Mouse (Mus musculus) ES-CJ7 (cell line): Measurements from ENCODE around the gene Pald1.

Experiments
- DNase-seq: peaks from one replicate; pipeline ENCODE4 v3.0.0; 2011; ENCODE audit warnings: low read depth, low spot score

Gene Pald1

GRCm38 (mm10) chr10:61402911-61403310 is 19.6 kb upstream of the Pald1 start:
- DNase-seq: no peak

- peak; percentile 82 for DNase-seq
Observed at GRCm38 (mm10) chr10:61402480-61402879, 19.1 kb upstream of the Pald1 start.

- DNase-seq: no peak
Observed at GRCm38 (mm10) chr10:61400407-61400806, 17.1 kb upstream of the Pald1 start.

- peak; percentile 89 for DNase-seq
Observed at GRCm38 (mm10) chr10:61399156-61399734, 15.9 kb upstream of the Pald1 start.

GRCm38 (mm10) chr10:61398125-61398524 is 14.8 kb upstream of the Pald1 start:
- peak; percentile 57 for DNase-seq

GRCm38 (mm10) chr10:61394476-61395136 is 11.3 kb upstream of the Pald1 start:
- peak; percentile 81 for DNase-seq

- DNase-seq: no peak
Observed at GRCm38 (mm10) chr10:61392584-61392983, 9.3 kb upstream of the Pald1 start.

GRCm38 (mm10) chr10:61390148-61390547 is 6.8 kb upstream of the Pald1 start:
- DNase-seq: no peak

GRCm38 (mm10) chr10:61389020-61389419 is 5.7 kb upstream of the Pald1 start:
- no peak for DNase-seq

GRCm38 (mm10) chr10:61386284-61386683 is 3.0 kb upstream of the Pald1 start:
- DNase-seq: no peak

GRCm38 (mm10) chr10:61385174-61385573 is 1.8 kb upstream of the Pald1 start:
- DNase-seq: no peak

- no peak for DNase-seq
Observed at GRCm38 (mm10) chr10:61383715-61384047, 351 bp upstream of the Pald1 start.

GRCm38 (mm10) chr10:61382281-61382731 is 1.0 kb downstream of the Pald1 start:
- peak; percentile 90 for DNase-seq

GRCm38 (mm10) chr10:61381823-61382222 is 1.5 kb downstream of the Pald1 start:
- no peak for DNase-seq

- DNase-seq: no peak
Observed at GRCm38 (mm10) chr10:61380186-61380585, 3.1 kb downstream of the Pald1 start.

- DNase-seq: no peak
Observed at GRCm38 (mm10) chr10:61379340-61380040, 3.8 kb downstream of the Pald1 start.

- no peak for DNase-seq
Observed at GRCm38 (mm10) chr10:61378698-61379097, 4.6 kb downstream of the Pald1 start.

GRCm38 (mm10) chr10:61378050-61378449 is 5.3 kb downstream of the Pald1 start:
- DNase-seq: no peak

- peak; percentile 29 for DNase-seq
Observed at GRCm38 (mm10) chr10:61374771-61375481, 8.4 kb downstream of the Pald1 start.

GRCm38 (mm10) chr10:61374076-61374475 is 9.3 kb downstream of the Pald1 start:
- peak; percentile 41 for DNase-seq

- DNase-seq: no peak
Observed at GRCm38 (mm10) chr10:61372585-61372923, 10.8 kb downstream of the Pald1 start.

GRCm38 (mm10) chr10:61371884-61372584 is 11.3 kb downstream of the Pald1 start:
- no peak for DNase-seq
